Mouse (Mus musculus) frontal cortex, adult (tissue): ENCODE measurements around the gene Ttc21b.
"Not testable (repeated sequence)": the region's sequence is repeated elsewhere in the genome, so short reads cannot be mapped to it uniquely, and the experiment has no call there.

Source experiments
- ATAC-seq: cut with Nextera tagmentation; 2 replicates; pipeline ENCODE4 v1.9.2; 2017; ENCODE audit warnings: mild to moderate bottlenecking, moderate library complexity, mixed read lengths; ENCODE audit not compliant: low TSS enrichment

The Ttc21b gene

GRCm38 (mm10) chr2:66256220-66257131, at the start of gene Ttc21b:
Gene Ttc21b (minus strand): TSS chr2:66256617.
- peak; percentile 96 for ATAC-seq

DNA sequence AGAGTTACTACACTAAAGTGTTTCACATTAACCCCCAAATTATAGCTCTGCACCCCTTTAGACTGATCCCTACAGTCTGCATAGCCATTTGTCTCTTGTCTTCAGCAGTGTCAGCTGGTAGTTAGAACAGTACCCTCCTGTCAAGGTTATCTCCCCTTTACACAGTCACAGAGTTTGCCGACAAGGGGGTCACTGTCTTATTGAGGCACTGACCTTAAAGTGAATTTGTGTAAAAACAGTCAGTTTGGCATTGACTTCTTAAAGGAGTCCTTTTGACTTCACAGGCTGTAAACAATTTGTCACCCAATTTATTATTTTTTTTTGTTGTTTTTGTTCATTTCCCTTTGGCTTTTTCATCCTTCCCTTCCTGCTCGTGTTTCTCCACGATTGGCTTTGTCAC, 16.1 kb upstream of the Ttc21b start:
- ATAC-seq = no peak

GRCm38 (mm10) chr2:66244013-66244412, 12.4 kb downstream of the Ttc21b start:
- no peak for ATAC-seq

DNA sequence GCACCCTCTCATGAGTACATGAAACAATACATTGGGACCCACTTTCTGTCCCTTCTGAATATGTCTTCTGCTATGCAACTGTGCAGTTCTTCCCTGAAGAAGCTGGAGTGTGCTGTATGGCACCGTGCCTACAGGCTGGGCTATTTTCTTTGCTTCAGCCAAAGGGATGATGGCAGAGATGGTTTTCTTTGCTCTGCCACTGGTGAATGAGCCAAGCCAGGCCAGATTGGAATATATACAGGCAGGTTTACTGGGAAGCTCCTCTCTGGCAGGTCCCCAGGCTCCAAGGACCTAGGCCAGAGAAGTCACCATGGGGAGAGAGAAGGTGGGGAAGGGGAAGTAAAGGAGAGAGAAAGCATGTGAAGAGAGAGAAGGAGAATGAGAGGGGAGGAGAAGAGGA, 16.1 kb downstream of the Ttc21b start:
- no peak for ATAC-seq

GRCm38 (mm10) chr2:66238886-66239285, 17.5 kb downstream of the Ttc21b start:
- no peak for ATAC-seq

GRCm38 (mm10) chr2:66220954-66221353, 35.5 kb downstream of the Ttc21b start:
- no peak for ATAC-seq

- peak; percentile 39; the same call in 1 of the 2 replicates for ATAC-seq
Measured at GRCm38 (mm10) chr2:66209875-66210274, 46.5 kb downstream of the Ttc21b start.

DNA sequence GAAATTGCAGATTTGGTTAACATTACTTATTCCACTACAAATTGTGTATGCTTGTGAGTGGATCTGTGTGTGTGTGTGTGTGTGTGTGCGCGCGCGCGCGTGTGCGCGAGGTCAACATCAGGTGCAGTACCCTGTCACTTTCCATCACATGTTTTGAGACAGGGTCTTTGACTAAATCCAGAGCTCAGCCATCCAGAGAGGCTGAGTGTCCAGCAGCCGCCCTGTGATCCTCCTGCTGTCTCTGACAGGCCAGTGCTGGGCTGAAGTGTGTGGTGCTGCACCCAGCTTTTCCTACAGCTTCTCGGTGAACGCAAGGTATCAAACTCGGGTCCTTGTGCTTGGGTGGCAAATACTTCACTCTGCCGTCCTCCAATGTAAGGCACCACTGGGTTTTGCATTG, 47.1 kb downstream of the Ttc21b start:
- ATAC-seq = no peak

GRCm38 (mm10) chr2:66206796-66207195, 49.6 kb downstream of the Ttc21b start:
- ATAC-seq = no peak

DNA sequence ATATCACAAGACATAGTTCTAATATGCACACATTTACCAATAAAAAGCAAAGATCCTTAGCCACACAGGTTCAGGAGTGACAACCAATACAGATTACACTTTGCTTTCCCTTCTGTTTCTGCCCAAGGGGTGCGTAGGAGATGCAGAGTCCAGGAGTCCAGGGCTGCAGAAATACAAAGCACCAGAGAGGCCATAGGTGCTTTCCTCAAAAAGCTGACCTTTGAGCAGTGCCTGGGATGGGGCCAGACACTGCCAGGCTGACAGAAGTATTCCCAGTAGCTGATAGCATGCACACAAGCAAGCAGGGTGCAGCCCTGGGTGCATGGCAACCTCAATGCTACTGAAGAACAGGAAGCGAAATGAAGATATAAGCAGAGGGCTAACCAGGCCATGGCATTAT, 52.2 kb downstream of the Ttc21b start:
- ATAC-seq = no peak

GRCm38 (mm10) chr2:66200195-66200594, 56.2 kb downstream of the Ttc21b start:
- ATAC-seq = no peak

DNA sequence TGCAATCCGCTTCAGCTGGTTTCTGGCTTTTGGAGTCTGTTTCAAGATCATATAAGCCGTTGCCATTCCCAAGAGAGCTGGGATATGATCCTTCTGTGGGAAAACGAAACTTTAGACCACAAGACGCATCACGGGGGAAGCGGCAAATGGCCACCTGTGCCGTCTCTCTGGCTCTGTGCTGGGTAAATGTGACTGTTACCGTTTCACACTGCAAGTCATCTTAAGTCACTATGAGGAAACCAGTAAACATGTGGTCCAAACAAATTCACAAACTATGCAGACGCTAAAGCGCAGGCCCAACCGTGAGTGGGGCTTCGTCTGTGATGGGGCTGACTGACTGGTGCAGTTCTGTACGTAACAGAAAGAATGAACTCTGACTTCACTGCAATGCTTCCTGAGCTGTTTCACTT, 64.7 kb downstream of the Ttc21b start:
- ATAC-seq = peak; percentile 59

GRCm38 (mm10) chr2:66190157-66190556, 66.3 kb downstream of the Ttc21b start:
- no peak for ATAC-seq

- not testable (repeated sequence) for ATAC-seq
Measured at GRCm38 (mm10) chr2:66189197-66189596, 67.2 kb downstream of the Ttc21b start.

DNA sequence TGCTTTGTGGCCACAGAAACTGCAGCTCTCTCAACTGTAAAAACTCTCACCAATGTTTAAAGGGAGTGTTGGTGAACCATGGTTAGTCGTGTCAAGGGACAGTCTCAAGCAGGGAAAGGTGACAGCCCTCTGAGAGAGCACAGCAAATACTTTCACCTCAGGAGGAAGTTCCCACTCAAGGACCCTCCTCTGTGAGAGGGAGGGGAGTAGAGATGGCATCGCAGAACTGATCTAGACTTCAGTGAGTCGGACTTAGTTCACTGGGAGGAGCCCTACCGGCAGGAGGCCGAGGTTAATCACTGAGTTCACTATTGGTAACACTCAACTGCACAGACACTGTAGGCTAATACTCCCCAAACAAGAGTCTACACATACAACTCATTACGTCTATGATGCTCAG, 68.9 kb downstream of the Ttc21b start:
- ATAC-seq = no peak

GRCm38 (mm10) chr2:66184431-66185164, 71.8 kb downstream of the Ttc21b start:
- peak; percentile 86 for ATAC-seq

DNA sequence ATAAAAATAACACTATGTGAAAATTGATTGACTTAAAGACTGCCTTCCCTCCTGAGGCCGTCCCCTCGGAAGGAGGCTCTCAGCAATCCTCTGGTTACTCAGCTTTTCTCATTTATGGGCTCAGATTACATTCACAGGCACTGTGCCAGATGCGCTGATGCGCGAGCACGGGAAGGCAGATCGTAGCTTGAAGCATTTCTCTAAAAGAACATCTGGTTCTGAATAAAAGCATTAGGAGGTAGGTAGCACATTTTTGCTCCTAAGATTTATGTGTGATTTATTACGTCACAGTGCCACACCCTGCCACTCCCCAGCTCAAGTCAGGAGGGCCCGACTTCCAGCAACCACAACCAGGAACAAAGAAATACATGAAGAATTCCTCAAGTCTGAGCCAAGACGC, 76.1 kb downstream of the Ttc21b start:
- no peak for ATAC-seq

DNA sequence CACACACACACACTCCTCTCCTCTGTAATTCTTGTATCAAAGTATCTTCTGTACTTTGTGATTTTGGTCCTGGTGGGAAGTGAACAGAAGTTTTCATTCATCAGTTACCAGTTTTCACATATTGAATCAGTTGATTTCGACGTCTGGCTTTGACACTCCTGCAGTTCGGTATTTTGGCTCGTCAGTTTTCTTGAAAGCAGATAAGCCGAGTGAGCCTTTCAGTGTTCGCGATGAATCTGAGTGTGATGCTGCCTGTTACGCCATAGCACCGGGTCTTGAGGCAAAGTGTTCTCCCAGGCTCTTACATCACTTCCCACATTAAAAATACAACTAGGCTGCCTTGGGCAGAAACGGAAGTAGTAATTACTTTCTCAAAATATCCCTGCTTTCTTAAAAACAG, 76.6 kb downstream of the Ttc21b start:
- peak; percentile 43; the same call in 1 of the 2 replicates for ATAC-seq

DNA sequence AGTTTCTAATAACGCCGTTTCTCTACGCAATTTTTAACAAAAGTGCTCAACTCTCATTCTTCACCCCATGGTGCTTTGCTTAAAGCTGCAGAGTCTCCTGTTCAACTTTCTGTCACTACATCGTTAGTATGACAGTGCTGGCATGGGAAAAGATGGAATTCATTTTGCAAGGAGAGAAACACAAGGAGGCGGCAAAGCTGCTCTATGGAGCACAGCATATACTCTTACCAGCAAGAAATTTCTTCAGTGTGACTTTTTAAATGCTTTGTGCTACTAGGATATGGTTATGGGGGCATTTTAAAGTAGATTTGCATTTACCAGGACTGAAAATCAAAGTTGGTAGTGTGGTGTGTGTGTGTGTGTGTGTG, 77.6 kb downstream of the Ttc21b start:
- ATAC-seq = peak; percentile 62

DNA sequence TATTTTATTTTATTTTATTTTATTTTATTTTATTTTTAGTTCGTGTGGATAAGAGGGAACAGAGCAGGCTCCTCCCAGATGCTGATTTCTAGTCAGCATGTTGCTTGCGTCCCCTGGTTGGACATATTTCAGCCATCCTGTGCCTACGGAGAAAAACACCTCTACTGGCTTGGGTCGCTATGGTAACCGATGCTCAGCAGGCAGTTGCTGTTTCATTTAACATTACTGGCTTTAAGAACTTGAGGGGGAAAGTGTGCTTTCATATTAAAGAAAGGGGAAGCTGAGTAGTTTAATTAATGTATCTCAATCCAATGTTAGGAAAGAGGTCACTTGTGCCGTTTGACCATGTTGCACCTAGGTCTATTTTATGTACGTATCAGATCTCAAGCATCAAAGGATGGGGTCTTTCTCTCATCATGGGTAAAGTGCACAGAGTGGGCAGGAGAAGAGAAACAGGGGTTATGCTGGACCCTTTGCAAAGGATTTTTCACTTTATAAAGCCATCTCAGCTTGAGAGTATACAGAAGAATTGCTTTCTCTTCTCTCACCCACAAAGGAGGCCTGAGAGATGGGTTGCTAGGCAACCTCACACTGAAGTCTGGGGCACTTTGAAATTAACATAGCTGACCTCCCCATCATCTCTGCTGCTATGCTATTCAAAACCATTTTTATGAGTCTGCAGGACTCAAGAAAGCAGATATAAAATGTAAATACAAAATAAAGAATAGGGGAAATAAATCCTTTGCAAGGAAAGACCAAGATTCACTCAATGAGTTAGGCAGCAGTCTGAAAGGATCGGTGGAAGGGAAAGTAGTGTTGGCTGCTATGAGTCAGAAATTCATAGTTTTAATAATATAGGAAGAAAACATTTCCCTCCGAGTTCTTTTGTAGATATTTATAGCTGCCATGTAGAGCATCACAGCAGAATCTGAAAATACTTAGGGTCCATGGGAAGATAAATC, 78.2 kb downstream of the Ttc21b start:
- ATAC-seq = peak; percentile 80

DNA sequence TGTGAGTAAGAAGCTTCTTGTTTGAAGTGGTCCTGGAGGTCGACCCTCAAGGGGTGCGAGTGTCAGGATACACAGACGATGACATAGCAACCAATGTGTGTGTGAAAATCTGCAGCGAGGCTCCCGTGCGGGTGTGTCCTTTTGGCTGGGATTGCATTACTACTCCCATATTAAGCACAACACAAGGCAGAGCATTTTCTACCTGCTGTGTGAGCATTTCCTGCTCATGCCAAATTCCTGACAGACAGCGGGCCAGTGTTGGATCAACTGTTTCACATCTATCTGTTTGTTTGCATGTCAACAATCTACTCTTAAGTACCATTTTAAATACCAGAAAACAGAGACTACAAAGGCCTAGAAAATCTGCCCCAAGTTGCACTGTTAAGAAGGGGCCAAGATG, 79.4 kb downstream of the Ttc21b start:
- ATAC-seq = no peak

DNA sequence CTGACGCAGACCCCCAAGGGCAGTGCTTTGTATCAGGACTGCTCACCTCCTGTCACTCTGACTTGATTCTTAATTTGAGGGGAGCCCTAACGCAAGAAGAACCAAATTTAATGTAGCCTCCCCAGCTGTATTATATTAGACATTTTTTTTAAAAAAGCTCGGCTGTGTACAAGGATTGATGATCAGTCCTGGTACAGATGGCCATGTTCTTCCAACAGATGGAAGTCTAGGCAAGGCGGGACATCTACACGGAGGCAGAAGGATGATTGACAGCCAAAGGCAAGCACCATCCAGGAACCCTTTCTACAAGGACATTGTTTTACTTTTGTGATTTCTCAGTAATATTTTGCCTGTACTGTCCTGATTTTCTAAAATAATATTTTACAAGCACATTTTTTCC, 83.3 kb downstream of the Ttc21b start:
- peak; percentile 39; the same call in 1 of the 2 replicates for ATAC-seq
